Mouse (Mus musculus) right cerebral cortex, adult 2 months (tissue): ENCODE results near the gene Mpped2.
A peak's percentile ranks its signal among the peaks of the same experiment; 100 is the strongest.

ENCODE experiments used
- DNase-seq, 2 experiments: peaks; one replicate each; pipeline ENCODE4 v3.0.0; 2021 to 2022; ENCODE audit warnings: low spot score in 2 of 2

The Mpped2 gene

DNA sequence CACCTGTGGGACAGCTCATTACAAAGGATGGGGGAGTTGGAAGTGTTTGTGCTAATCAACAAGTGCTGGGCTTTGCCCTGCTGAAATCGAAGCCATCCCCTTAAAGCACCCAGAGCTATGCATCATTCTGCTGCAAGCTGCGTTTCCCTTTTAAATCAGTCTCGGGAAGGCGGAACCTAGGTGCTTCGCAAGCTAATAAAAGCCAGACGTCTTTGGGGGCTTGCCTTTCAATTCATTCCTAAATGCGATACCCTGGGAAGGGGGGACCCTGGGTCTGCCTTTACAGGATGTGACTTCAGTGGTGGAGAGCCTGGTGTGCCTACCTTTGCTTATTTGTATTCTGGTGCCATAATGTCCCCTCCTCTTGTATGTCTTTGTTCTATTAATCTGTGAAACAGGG is 103.2 kb downstream of the Mpped2 start:
- DNase-seq: no peak

- DNase-seq: no peak
These were observed 104.8 kb downstream of the Mpped2 start for GRCm38 (mm10) chr2:106797855-106798254.

DNA sequence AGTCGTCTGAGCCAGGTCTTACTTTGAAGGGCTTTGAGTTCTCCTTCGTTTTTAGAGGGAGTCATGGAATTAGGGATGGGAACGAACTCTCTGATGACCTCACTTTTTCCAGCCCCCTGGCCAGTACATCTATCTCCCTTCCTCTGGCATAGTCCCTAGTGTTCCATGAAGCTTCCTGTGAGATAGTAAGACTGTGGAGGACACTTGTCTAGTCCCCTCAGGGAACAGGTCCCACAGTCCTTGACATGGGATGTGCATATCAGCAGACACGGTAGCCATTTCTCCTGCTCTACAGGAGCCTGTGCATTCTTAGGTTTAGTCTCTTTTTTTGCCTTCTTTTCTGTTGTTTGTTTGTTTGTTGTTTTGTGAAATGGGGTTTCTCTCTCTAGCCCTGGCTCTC is 105.8 kb downstream of the Mpped2 start:
- no peak for DNase-seq

DNA sequence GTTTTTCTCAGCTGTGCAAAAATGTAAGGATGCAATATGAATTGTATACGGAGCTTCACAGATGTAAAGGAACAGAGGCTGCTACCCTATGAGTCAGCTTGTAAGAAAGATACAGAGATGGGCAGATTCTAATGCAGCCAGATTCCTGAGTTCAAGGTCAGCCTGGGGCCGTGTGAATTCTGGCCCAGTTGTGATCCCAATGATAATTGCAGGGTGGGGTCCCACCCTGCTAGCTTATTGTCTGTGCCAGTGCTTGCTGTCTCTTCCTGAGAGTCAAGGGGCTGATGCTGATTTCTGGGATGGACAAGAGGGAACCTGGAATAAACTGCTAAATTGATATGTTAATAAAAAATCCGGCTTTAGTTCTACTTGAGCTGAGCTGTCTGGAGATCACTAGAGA is 122.8 kb downstream of the Mpped2 start:
- no peak for DNase-seq

DNA sequence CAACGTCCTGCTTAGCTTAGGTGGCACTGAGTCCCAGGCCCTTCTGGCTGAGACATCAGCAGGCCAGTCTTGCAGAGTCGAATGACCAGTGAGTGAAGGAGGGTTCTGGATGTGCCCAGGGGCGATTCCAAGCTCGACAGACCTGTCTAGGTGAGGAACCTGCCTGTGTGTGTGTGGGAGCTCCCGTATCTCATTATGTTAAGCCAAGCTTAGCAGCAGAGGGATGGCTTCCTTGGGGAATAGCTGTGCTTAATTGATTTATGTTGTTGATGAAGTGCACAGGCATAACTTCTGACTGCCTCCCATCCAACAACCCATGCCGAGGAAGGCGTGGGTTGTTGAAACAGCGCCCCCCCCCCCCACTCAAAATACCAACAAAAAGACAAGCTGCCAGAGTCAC is 128.2 kb downstream of the Mpped2 start:
- DNase-seq: no peak

GRCm38 (mm10) chr2:106821883-106822282 is 128.8 kb downstream of the Mpped2 start:
- DNase-seq: no peak

DNA sequence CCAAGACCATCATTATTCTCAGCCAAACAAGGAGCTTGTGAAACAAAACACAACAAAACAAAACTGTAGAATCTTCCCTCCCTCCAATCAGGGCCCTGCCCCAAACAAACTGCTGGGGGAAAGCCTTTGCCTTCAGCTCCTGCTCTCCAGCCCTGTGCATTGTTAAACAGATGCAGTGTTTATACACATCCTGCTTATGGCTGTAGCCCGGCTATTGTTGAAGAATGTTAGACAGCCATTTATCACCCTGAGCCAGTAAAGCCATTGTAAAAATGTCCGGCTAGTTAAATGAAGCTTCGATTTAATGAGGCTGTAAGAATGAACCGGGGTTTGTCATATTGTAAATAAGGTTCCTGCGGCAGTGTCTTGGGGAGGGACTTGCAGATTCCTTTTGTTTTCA is 129.5 kb downstream of the Mpped2 start:
- DNase-seq: no peak

DNA sequence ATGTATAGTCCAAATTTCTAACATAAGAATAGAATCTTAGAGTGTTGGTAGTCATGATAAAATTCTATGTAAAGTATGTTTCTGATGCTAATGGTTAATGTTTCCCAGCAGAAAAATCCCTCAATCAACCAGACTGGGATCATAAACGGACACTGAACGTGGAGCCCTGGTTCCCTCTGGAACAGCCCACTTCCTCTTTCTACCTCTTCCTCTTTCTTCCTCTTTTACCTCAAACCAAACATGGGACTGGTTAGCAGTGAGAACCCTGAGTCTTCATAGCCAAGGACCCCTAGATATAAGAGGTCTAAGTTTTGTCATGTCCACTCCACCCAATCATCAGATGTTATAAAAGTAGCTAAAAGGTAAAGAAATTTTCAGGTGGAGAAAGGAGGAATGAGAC is 132.4 kb downstream of the Mpped2 start:
- DNase-seq: no peak

DNA sequence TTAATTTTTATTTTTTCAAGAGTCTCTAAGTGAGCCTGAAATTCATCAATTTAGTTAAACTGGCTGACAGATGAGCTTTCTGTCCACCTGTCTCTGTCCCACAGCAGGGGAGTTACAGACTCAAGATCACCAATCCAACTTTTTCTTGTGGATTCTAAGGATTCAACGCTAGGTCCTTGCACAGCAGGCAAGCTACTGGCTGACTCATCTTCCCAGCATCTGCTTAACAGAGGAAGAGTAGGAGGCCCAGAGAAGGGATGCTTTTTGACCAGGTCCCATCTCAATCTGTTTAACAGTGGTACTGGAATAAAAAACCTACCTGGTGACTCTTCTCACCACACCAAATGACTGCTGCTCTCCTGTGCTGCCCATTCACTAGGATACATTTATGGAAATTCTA is 133.0 kb downstream of the Mpped2 start:
- DNase-seq: peak in 1 of 2 experiments; percentile 28

GRCm38 (mm10) chr2:106826806-106827205 is 133.7 kb downstream of the Mpped2 start:
- no peak for DNase-seq

DNA sequence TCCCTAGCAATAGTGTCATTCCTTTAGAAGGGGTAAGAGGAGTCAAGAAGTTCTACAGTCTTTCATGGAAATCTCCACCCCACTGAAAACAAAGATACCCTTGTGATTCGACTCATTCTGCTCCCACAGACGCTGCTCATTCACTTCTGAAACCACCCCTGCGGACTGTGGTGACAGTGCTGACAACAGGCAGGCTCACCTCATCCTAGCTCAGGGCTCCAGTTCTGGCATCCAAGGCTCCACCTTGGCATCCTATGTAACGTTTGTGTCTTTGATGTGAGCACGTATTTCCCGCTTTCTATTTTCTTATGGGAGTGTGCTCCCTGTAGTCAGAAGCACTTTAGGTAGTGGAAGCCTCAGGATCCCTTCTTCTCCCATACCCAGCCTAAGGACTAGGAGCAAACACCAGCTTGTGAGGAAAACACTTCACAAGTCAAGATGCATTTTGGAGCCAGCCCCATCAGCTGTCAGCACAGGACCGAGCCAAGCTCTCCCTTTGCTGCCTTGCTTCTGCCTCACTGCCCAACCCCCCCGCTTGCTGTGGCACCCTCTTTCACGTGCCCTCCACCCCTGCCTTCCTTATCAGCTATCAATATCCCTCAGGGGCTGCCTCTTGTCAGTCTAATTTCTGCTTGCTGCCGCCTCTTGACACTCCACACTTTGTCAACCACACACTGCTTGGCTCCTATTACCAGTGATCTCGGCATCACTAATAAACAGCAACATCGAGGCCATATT is 135.7 kb downstream of the Mpped2 start:
- DNase-seq: no peak

GRCm38 (mm10) chr2:106829420-106829819 is 136.4 kb downstream of the Mpped2 start:
- DNase-seq: no peak

- no peak for DNase-seq
These were observed 139.5 kb downstream of the Mpped2 start for GRCm38 (mm10) chr2:106832577-106832976.

DNA sequence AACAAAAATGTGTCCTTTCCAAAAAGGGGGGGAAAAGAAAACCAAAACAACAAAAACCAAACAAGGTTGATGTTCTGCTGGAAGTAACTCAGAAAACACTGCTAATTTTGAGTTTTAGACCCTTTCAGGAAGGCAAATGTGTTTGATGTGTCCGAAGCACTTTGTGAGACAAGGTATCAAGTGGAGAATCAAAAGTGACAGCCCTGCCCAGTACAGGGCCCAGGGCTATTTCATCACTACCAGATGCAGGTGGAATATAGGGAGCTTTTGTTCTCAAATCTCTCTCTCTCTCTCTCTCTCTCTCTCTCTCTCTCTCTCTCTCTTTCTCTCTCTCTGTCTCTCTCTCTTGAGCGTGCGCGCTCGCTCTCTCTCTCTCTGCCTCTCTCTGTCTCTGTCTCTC is 140.1 kb downstream of the Mpped2 start:
- DNase-seq: no peak

DNA sequence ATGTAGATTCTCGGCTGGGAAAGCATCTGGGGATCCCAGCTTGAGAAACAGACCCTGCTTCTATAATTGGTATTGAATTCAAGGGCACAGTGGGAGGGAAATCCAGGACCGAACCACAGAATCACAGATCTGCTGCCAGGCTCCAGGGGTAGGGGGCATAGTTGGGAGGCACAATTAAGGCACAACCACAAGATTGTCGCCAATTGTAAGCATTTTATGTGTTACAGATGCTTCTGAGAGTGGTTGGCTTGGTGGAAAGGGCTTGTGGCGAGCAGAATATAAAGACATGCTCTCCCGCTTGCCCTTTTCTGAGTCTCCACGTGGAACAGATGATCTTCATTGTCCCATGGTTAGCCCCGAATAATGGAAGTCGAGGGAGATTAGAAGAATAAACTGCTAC is 142.3 kb downstream of the Mpped2 start:
- no peak for DNase-seq

GRCm38 (mm10) chr2:106837241-106837640 is 144.2 kb downstream of the Mpped2 start:
- no peak for DNase-seq

GRCm38 (mm10) chr2:106844147-106844546 is 151.1 kb downstream of the Mpped2 start:
- DNase-seq: no peak

- DNase-seq: no peak
These were observed 152.0 kb downstream of the Mpped2 start for GRCm38 (mm10) chr2:106844766-106845678.

DNA sequence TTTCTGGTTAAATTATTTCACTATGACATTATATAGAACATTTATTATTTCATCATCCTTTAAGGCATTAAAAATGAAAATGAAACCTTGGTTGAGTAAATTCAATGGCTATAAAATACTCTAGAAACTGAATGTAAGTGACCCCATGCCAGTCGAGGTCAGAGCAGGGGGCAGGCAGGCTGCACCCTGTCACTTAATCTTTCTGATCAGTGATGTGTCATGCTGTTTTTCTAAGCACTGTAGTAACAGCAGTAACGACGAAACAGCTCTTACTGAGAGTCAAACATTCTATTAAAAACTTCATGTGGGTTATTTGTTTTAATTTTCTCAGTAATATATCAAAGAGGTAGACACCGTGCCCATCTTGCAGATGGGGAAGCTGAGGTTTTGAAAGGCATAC is 153.4 kb downstream of the Mpped2 start:
- DNase-seq: no peak

- no peak for DNase-seq
These were observed 156.3 kb downstream of the Mpped2 start for GRCm38 (mm10) chr2:106849389-106849788.

GRCm38 (mm10) chr2:106851515-106851914 is 158.4 kb downstream of the Mpped2 start:
- DNase-seq: no peak

GRCm38 (mm10) chr2:106854213-106854612 is 161.1 kb downstream of the Mpped2 start:
- no peak for DNase-seq

DNA sequence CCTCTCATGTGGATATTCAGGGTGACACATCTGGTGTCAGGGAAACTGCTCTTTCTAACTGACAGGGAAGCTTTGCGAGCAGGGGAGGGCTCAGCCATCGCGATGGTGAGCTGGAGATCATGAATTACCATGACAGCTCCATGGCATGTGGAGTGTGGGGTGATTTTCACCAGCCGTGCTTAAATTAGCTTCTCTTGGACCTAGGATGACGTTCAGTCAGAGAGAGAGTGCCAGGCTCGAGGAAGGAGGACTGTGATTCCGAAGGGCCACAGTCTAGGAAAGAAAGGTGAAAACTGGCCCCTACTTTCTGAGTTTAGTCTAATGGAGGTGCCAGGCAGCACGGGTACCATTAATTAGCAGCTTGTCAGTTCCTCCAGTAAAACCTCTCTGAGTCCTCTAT is 161.7 kb downstream of the Mpped2 start:
- no peak for DNase-seq
